In the genomic region with DNA sequence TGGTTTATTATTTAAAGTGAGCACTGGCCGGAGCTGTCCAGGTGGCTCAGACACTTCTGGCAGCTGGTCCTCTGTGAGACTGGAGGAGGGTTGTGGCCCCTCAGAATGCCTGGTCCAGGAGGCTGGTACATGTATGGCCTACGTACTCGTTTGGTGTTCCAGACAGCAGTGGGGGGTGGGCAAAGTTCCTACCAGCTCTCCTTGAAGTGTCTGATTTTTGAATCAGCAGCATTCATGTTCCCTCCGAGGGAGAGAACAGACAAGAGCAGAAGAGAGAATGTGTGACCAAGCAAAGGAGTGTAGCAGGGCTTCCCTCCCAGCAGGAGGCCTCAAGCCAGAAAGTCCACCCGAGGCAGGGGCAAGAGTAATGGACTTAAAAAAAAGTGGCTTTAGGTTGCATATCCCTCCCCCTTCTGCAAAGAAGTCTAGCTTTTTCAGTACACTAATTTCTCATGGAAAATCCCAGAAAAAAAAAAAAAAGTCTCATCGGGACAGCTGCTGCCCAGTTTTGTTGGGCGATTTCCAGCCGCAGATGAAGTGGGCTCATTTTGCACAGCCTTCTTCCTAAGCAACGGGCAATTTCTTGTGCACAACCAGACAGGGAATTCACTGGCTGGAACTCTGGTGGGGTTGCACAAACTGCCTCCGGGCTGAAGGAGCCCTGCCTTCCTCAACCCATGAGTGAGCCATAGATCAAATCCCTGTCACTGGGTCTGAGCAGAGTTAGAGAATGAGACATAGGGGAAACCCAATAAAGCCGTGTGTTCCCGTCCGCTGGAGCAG, we compare ENCODE assay signal across 8 mouse cellular contexts. TPM values are rescaled to one million over a fixed set of nuclear protein-coding genes. Genes with fewer than 3 reads are reported as not detected.
DNase-seq lines count a peak whose midpoint lies in the region; ATAC-seq lines count a peak whose summit lies in the region.

No protein-coding gene starts in this region.

- ATAC-seq in granulocyte monocyte progenitor cell, adult 5-6 weeks (replicated peaks; ENCODE audit: poor library complexity, severe bottlenecking): peak; percentile 3; the same call in 1 of the 2 replicates
- peak; percentile 82 for ATAC-seq in neural tube, embryonic 14.5 days (ENCODE audit: low read depth)

- no peak overlapping the region for H3K4me3 ChIP-seq in neural tube, embryonic 14.5 days (ENCODE audit: low read depth, low read length)

- H3K36me3 ChIP-seq in neural tube, embryonic 14.5 days (ENCODE audit: control insufficient read depth, insufficient read depth, low read length): no peaks in the 10 kb centered on the region

- intact Hi-C loops in heart, postnatal 36 days (cut with DNase I): no loop called here

- H3K9ac ChIP-seq in neural tube, embryonic 14.5 days (replicated peaks; ENCODE audit: low read depth, low read length): no peak overlapping the region

- peak overlapping the region; percentile 58; the same call in 1 of the 2 replicates for H3K27ac ChIP-seq in neural tube, embryonic 14.5 days (ENCODE audit: low read depth, low read length)

- no peaks in the 10 kb centered on the region for H3K27me3 ChIP-seq in neural tube, embryonic 14.5 days (ENCODE audit: control insufficient read depth, insufficient read depth, low read length)

- no peak overlapping the region for H3K4me2 ChIP-seq in neural tube, embryonic 14.5 days (ENCODE audit: low read depth, low read length)

- H3K9me3 ChIP-seq in neural tube, embryonic 14.5 days (ENCODE audit: control insufficient read depth, low read length): no peaks in the 10 kb centered on the region

- DNase-seq in heart, postnatal 36 days: peak; percentile 11 to 13
- no peak for DNase-seq in heart, adult 9 months (ENCODE audit: low spot score in 2 of 2)
- peak; percentile 46 for DNase-seq in embryo, embryonic 11 days
- DNase-seq in left cerebral cortex, adult 9 months (ENCODE audit: low spot score in 2 of 2): peak; percentile 32 to 65
- no peak for DNase-seq in thymus, adult 18-20 months
- DNase-seq in ovary, adult 18-20 months (ENCODE audit: low spot score): no peak

- WGBS in neural tube, embryonic 14.5 days: 25% methylated on average over 13 of the region's 13 CpGs

- H3K4me1 ChIP-seq in neural tube, embryonic 14.5 days (ENCODE audit: control insufficient read depth, insufficient read depth, low read length): peaks cover 16% of the 10 kb centered on the region

RNA-seq across cellular contexts. Expression of a gene that starts 28.4 kb away (rescaled TPM):
- total RNA-seq in heart, postnatal 36 days (2021): 1 to 10 TPM; 1.3 to 1.5 TPM
- 1.9 TPM in 1 of 2 replicates, not detected in the other for total RNA-seq in granulocyte monocyte progenitor cell, adult 5-6 weeks (2014; fragmentation: Nextera tagmentation)
- 0.09 TPM in 1 of 2 replicates, not detected in the other for total RNA-seq in granulocyte monocyte progenitor cell, adult 5-6 weeks (2017)
- 5.6 and 6.2 TPM in 2 replicates for polyA plus RNA-seq in neural tube, embryonic 14.5 days (2014; fragmentation: Nextera tagmentation; extraction: Ambion mirVana)

Comparison
In these comparisons a context has a peak if more than half of its experiments do, and no peak if none do; other contexts are left out.
1. DNase-seq: peak in heart, postnatal 36 days (2 of 2), embryo, embryonic 11 days (single experiment) and left cerebral cortex, adult 9 months (2 of 2); none in heart, adult 9 months (0 of 2), thymus, adult 18-20 months (0 of 2) and ovary, adult 18-20 months (single experiment).